Mouse (Mus musculus): ENCODE results near the gene Pmm1.

GRCm38 (mm10) chr15:81904939-81905338, 55.8 kb downstream of the Pmm1 start:
- TF ChIP-seq POLR2A (IDR thresholded peaks at IDR 0.05; ENCODE audit: low read depth, low read length) = no peak
- no peak for TF ChIP-seq CTCF (IDR thresholded peaks at IDR 0.05; ENCODE audit: borderline replicate concordance, insufficient read depth, low read length)
